Mouse (Mus musculus) midbrain, embryonic 16.5 days (tissue): ENCODE data around the gene Aloxe3. TPM values are rescaled to one million over a fixed set of nuclear protein-coding genes. Genes with fewer than 3 reads are reported as not detected.

Experiments
- ATAC-seq: fragments of 200-750 bp; cut with Nextera tagmentation; 2 replicates; pipeline ENCODE4 v1.8.0; 2017; ENCODE audit warnings: moderate TSS enrichment
- H3K27ac ChIP-seq: fragments of 300-500 bp; sonication (generic); 2 replicates; pipeline ENCODE4 v1.5.1; 2014; ENCODE audit warnings: mild to moderate bottlenecking, low read length, mixed read lengths
- H3K27me3 ChIP-seq: fragments of 300-500 bp; sonication (generic); 2 replicates; pipeline ENCODE4 v1.6.1; 2014; ENCODE audit warnings: low read depth, low read length, mixed read lengths; ENCODE audit not compliant: control insufficient read depth, insufficient read depth
- H3K36me3 ChIP-seq: fragments of 300-500 bp; sonication (generic); 2 replicates; pipeline ENCODE4 v1.6.1; 2014; ENCODE audit warnings: mild to moderate bottlenecking, low read length, moderate library complexity, mixed read lengths; ENCODE audit not compliant: control insufficient read depth, insufficient read depth
- H3K4me1 ChIP-seq: fragments of 300-500 bp; sonication (generic); 2 replicates; pipeline ENCODE4 v1.6.1; 2014; ENCODE audit warnings: mild to moderate bottlenecking, low read length, mixed read lengths; ENCODE audit not compliant: control insufficient read depth, insufficient read depth
- H3K4me2 ChIP-seq: fragments of 300-500 bp; sonication (generic); 2 replicates; pipeline ENCODE4 v1.6.1; 2014; ENCODE audit warnings: mild to moderate bottlenecking, low read length, mixed read lengths
- H3K4me3 ChIP-seq: fragments of 300-500 bp; sonication (generic); 2 replicates; pipeline ENCODE4 v1.5.1; 2014; ENCODE audit warnings: low read depth, mild to moderate bottlenecking, low read length, moderate library complexity, mixed read lengths
- H3K9ac ChIP-seq: fragments of 300-500 bp; sonication (generic); 2 replicates; pipeline ENCODE4 v1.6.1; 2014; ENCODE audit warnings: low read depth, low read length, mixed read lengths
- H3K9me3 ChIP-seq: fragments of 300-500 bp; sonication (generic); replicated peaks from 2 replicates; pipeline ENCODE4 v1.6.1; 2014; ENCODE audit warnings: mild to moderate bottlenecking, low read length, mixed read lengths; ENCODE audit not compliant: control insufficient read depth, poor library complexity, severe bottlenecking
- WGBS: fragments of 180-500 bp; shearing (Covaris S2); extraction: QIAGEN DNeasy Blood & Tissue Kit; methylation state at CpG from one replicate; pipeline ENCODE4 v1.1.7; 2014; 5-methylcytosine and 5-hydroxymethylcytosine counted together
- polyA plus RNA-seq: library from polyadenylated mRNA; unstranded; fragments of >200 nt; fragmentation: Nextera tagmentation; extraction: Ambion mirVana; gene quantifications from 2 replicates; pipeline ENCODE4 v1.2.1, GENCODE M21; 2015

The Aloxe3 gene
- polyA plus RNA-seq, 1 experiment from 2014 or later: 11.5 TPM

DNA sequence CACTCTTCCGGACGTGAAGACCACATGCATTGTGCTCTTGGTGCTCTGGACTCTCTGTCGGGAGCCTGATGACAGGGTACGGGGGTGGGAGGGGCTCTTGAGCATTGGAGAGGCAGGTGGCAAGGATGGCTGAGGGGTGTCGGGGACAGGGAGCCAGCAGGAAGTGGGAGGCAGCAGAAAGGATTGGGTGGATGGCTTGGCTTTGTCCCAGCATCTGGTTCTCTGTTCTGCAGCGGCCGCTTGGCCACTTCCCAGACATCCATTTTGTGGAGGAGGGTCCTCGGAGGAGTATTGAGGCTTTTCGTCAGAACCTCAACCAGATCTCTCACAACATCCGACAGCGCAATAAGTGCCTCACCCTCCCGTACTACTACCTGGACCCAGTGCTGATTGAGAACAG, 43.6 kb downstream of the Aloxe3 start:
- no peaks in the 10 kb centered on the region for H3K36me3 ChIP-seq
- no peak for ATAC-seq
- no peaks in the 10 kb centered on the region for H3K9me3 ChIP-seq

DNA sequence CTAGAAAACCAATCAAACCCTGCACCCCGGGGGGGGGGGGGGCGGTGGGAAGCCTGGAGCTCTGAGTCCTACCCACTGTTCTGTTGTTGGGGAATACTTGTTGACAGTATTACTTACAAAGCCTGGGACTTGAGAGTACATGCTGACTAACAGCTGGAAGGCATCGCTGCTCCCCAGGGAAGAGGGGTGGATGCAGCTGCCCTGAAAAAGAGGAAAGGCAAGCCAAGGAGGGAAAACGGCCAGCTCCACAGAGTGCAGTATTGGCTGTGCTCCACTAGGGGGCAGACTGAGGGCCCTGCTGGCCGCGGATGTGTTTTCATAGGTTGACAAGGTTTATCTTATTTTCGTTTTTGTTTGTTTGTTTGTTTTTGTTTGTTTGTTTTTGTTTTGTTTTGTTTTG, 45.9 kb downstream of the Aloxe3 start:
- H3K4me3 ChIP-seq: no peak overlapping the region
- no peak overlapping the region for H3K9ac ChIP-seq
- H3K36me3 ChIP-seq: no peaks in the 10 kb centered on the region
- no peaks in the 10 kb centered on the region for H3K27me3 ChIP-seq
- no peak overlapping the region for H3K27ac ChIP-seq
- no peaks in the 10 kb centered on the region for H3K4me1 ChIP-seq
- no peak overlapping the region for H3K4me2 ChIP-seq
- H3K9me3 ChIP-seq: no peaks in the 10 kb centered on the region
- no peak for ATAC-seq
- 24% methylated on average over 7 of the region's 7 CpGs for WGBS

More for the DNA sequence above, 43.6 kb downstream of the Aloxe3 start:
- Histone ChIP-seq H3K4me3 (no peak overlapping the region), H3K4me1 (no peaks in the 10 kb centered on the region), H3K9ac (no peak overlapping the region), H3K27me3 (no peaks in the 10 kb centered on the region), H3K4me2 (no peak overlapping the region), H3K27ac (no peak overlapping the region)
- 86% methylated on average over 12 of the region's 12 CpGs for WGBS

DNA sequence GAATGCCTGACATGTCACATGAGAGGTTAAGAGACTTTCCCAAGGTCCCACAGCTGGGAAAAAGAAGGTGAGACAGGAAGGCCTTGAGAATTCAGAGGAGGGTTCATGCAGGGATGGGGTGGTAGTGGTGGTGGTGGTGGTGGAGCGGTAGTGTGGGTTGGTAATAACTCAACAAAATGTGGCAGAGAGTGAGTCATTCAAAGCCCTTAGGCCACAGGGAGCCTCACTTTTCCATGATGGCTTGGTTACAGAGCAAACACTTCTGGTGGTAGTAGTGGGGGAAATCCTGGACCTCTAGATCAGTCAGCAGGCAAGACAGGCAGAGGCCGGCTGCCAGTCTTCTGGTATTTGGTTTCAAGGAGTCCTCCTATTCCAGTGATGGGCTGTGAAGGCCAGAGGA, 46.9 kb downstream of the Aloxe3 start:
- Histone ChIP-seq H3K27me3 (no peaks in the 10 kb centered on the region), H3K36me3 (no peaks in the 10 kb centered on the region), H3K4me3 (no peak overlapping the region), H3K4me1 (no peaks in the 10 kb centered on the region), H3K27ac (no peak overlapping the region), H3K4me2 (no peak overlapping the region), H3K9me3 (no peaks in the 10 kb centered on the region), H3K9ac (no peak overlapping the region)
- ATAC-seq: no peak
- 82% methylated on average over 2 of the region's 2 CpGs for WGBS

DNA sequence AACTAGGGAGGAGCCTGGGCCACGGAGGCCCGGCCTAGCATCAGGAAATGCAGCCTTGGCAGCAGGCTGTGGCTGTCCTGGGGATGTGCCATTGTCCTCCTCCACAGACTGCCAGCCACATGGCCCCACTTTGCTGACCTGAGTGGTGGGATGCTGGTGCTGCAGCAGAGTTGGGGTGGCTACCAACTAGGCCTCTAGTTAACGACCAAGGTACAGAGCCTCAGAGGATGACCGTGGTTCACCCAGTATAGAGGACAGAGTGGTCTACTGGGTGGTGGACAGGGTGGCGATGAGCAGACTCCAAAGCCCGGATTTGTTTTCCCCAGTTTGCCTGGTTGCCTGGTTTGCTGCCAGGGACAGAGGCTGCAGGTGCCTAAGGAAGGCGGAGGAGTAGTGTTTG, 49.0 kb downstream of the Aloxe3 start:
- no peak overlapping the region for H3K9ac ChIP-seq
- ATAC-seq: no peak
- H3K4me2 ChIP-seq: no peak overlapping the region
- no peaks in the 10 kb centered on the region for H3K4me1 ChIP-seq
- WGBS: 90% methylated on average over 7 of the region's 7 CpGs
- no peaks in the 10 kb centered on the region for H3K9me3 ChIP-seq
- H3K27ac ChIP-seq: no peak overlapping the region
- H3K27me3 ChIP-seq: no peaks in the 10 kb centered on the region
- H3K36me3 ChIP-seq: no peaks in the 10 kb centered on the region
- H3K4me3 ChIP-seq: no peak overlapping the region

DNA sequence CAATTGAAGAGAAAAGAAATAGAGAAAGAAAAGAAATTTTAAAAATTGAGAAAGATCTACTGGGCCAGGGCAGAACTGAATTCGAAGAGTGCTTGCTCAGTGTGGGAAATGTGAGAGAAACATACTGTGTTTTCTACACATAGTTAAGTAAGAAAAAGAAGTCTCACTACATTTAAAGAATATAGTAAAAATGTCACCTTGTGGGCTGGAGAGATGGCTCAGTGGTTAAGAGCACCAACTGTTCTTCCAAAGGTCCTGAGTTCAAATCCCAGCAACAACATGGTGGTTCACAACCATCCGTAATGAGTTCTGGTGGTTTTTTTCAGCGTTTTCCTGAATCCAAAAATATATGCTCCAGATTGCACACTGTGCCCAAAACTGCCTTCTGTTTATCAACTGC, 52.8 kb downstream of the Aloxe3 start:
- no peaks in the 10 kb centered on the region for H3K36me3 ChIP-seq
- H3K9me3 ChIP-seq: no peaks in the 10 kb centered on the region
- ATAC-seq: no peak
- H3K27ac ChIP-seq: no peak overlapping the region
- no peak overlapping the region for H3K4me3 ChIP-seq
- 81% methylated on average over 3 of the region's 3 CpGs for WGBS
- H3K27me3 ChIP-seq: no peaks in the 10 kb centered on the region
- no peaks in the 10 kb centered on the region for H3K4me1 ChIP-seq
- H3K9ac ChIP-seq: no peak overlapping the region
- H3K4me2 ChIP-seq: no peak overlapping the region

DNA sequence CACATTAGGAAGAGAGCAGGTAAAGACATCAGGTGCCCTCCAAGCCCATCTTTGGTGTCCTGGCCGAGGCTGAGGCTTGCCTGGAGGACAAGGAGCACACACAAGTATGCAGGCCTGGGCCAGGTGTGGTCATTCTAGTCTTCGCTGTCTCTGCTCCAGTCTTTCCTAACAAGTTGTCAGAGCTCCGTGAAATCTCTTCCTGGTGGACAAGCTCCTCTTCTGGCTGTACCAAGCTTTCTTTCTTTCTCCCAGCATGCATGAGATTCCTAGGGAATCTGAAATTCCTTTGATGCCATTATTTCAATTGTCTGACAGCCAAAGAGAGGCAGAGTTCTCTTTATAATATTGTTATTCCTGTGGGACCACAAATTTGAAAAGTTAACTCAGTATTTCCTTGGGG, 53.8 kb downstream of the Aloxe3 start:
- Histone ChIP-seq H3K36me3 (no peaks in the 10 kb centered on the region), H3K27me3 (no peaks in the 10 kb centered on the region)
- WGBS: 51% methylated on average over 3 of the region's 3 CpGs

DNA sequence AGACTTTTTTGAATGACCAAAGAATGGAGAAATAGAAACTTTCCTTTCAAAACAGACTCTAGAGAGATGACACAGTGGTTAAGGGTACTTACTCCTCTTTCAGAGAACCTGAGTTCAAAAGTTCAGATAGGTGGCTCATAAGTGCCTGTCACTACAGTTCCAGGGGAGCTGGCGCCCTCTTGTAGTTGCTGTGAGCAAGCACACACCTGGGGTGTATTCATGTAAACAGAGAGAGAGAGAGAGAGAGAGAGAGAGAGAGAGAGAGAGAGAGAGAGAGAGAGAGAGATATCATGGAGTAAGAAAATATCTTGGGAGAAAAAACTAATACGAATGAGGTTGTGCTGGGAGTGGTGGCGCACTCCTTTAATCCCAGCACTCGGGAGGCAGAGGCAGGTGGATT, 54.4 kb downstream of the Aloxe3 start:
- ATAC-seq: no peak
- no peak overlapping the region for H3K4me2 ChIP-seq
- no peaks in the 10 kb centered on the region for H3K4me1 ChIP-seq
- H3K9ac ChIP-seq: no peak overlapping the region
- H3K4me3 ChIP-seq: no peak overlapping the region
- 86% methylated on average over 4 of the region's 4 CpGs for WGBS
- no peaks in the 10 kb centered on the region for H3K36me3 ChIP-seq
- no peaks in the 10 kb centered on the region for H3K9me3 ChIP-seq
- H3K27ac ChIP-seq: no peak overlapping the region
- no peaks in the 10 kb centered on the region for H3K27me3 ChIP-seq

More for the DNA sequence above, 53.8 kb downstream of the Aloxe3 start:
- H3K9me3 ChIP-seq: no peaks in the 10 kb centered on the region
- no peak for ATAC-seq
- H3K4me3 ChIP-seq: no peak overlapping the region
- H3K4me1 ChIP-seq: no peaks in the 10 kb centered on the region
- no peak overlapping the region for H3K9ac ChIP-seq
- H3K4me2 ChIP-seq: no peak overlapping the region
- H3K27ac ChIP-seq: no peak overlapping the region

DNA sequence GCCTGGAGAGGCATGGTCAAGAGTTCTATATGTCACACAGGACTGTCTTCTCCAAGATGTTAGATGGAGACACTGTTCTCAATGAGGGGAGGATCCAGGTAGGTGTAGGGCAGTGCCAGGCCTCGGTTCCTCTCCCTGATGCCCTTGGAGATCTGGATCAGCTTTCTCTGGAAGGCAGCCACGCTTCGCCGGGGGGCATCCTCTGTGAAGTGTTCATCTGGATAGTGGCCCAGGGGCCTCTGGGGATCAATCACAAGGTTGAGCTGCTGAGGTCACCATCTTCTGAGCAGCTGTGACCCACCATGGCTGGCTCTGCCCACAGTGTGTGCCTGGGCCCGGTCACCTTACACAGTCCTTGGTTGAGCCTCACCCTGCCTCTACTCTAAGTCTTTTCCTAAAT, 59.3 kb downstream of the Aloxe3 start:
- Histone ChIP-seq H3K4me1 (no peaks in the 10 kb centered on the region), H3K4me3 (no peak overlapping the region), H3K4me2 (no peak overlapping the region), H3K27ac (no peak overlapping the region), H3K27me3 (no peaks in the 10 kb centered on the region), H3K9me3 (no peaks in the 10 kb centered on the region), H3K36me3 (no peaks in the 10 kb centered on the region), H3K9ac (no peak overlapping the region)
- 93% methylated on average over 5 of the region's 5 CpGs for WGBS
- ATAC-seq: no peak

DNA sequence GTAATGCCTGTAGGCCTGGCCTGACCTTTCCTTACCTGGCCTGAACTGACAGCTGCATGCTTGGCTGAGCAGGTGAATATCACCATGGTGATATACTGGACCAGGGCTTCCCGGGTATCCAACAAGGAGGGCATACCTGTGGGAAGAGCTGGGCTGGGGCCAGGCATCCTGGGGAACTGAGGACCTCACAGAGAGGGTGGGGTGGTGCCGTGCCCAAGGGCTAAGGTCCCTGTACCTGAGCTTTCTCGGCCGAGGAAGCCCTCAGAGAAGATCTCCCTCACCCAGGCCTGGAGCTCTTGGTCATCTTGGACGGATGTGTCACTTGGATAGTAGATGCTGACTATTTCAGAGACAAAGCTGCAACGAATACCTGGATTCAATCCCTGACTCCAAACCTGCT, 60.2 kb downstream of the Aloxe3 start:
- no peaks in the 10 kb centered on the region for H3K4me1 ChIP-seq
- H3K4me2 ChIP-seq: no peak overlapping the region
- no peak overlapping the region for H3K9ac ChIP-seq
- WGBS: 75% methylated on average over 6 of the region's 6 CpGs
- no peak for ATAC-seq
- no peaks in the 10 kb centered on the region for H3K27me3 ChIP-seq
- no peak overlapping the region for H3K4me3 ChIP-seq
- no peaks in the 10 kb centered on the region for H3K9me3 ChIP-seq
- no peak overlapping the region for H3K27ac ChIP-seq
- H3K36me3 ChIP-seq: no peaks in the 10 kb centered on the region

DNA sequence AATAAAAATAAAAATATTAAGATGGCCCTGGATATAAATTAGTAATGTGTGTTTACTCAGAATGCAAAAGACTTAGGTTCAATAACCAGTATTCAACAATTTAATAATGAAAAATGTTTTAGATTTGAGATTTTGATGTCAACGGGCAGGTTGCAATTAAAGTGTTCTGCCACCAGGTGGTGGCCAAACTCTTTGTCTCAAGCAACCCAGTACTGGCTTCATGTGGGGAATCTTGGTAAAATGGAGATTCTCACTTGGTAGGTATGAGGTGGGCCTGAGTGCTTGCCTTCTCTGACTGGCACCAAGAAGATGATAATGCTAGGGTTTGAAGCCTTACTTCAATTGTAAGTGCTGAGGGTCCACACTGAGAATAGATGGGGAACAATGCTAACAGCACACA, 67.1 kb downstream of the Aloxe3 start:
- no peak overlapping the region for H3K9ac ChIP-seq
- H3K36me3 ChIP-seq: no peaks in the 10 kb centered on the region
- H3K4me1 ChIP-seq: peaks cover 4% of the 10 kb centered on the region; the same call in 1 of the 2 replicates
- ATAC-seq: no peak
- H3K27ac ChIP-seq: no peak overlapping the region
- no peaks in the 10 kb centered on the region for H3K9me3 ChIP-seq
- no peak overlapping the region for H3K4me2 ChIP-seq
- 3% methylated on average over 1 of the region's 1 CpGs for WGBS
- peaks cover 13% of the 10 kb centered on the region for H3K27me3 ChIP-seq
- no peak overlapping the region for H3K4me3 ChIP-seq
